Mouse (Mus musculus) heart, postnatal 0 days (tissue): ENCODE results near the gene Cbs.

Experiments used
- CTCF ChIP-seq: IDR thresholded peaks from 2 replicates; pipeline ENCODE4 v1.5.1; 2016; ENCODE audit warnings: antibody characterized with exemption, control low read depth, low read depth
- EP300 ChIP-seq: IDR thresholded peaks from 2 replicates; pipeline ENCODE4 v1.6.1; 2016; ENCODE audit warnings: antibody characterized with exemption, low read depth

- no peak for TF ChIP-seq CTCF
- TF ChIP-seq EP300: no peak
Observed at GRCm38 (mm10) chr17:31672279-31672678, 35.2 kb upstream of the Cbs start.
